Comparison of ENCODE assay signal across 12 mouse cellular contexts in genomic region chr5:67098733-67099323, GRCm38 (mm10). TPM values are rescaled to one million over a fixed set of nuclear protein-coding genes. Genes with fewer than 3 reads are reported as not detected.
DNase-seq lines count a peak whose midpoint lies in the region; TF ChIP-seq lines count a peak whose summit lies in the region.
"Had no signal": no experiment of that assay in that cellular context is flagged by ENCODE, and none has a peak within 500 bp of the region (broad histone marks: within the 10 kb centered on the region; RNA-seq: fewer than 3 reads in every experiment).

Gene Phox2b (minus strand): TSS chr5:67099301.

- peaks cover 100% of the 10 kb centered on the region for H3K27me3 ChIP-seq in limb, embryonic 10.5 days (ENCODE audit: low read depth, poor library complexity, severe bottlenecking)

- no peak for TF ChIP-seq CTCF in layer of hippocampus, adult 2 months (conservative IDR thresholded peaks at IDR 0.05)

- peaks cover 29% of the 10 kb centered on the region for H3K4me1 ChIP-seq in limb, embryonic 10.5 days

- no peaks in the 10 kb centered on the region for H3K9me3 ChIP-seq in limb, embryonic 10.5 days (replicated peaks)
- H3K9me3 ChIP-seq: embryonic facial prominence, embryonic 15.5 days; limb, embryonic 15.5 days had no signal

- no peak within 1 kb of the TSS for H3K27ac ChIP-seq in limb, embryonic 10.5 days
- H3K27ac ChIP-seq in layer of hippocampus, adult 2 months = no peak within 1 kb of the TSS
- H3K27ac ChIP-seq: embryonic facial prominence, embryonic 15.5 days; limb, embryonic 15.5 days had no signal

- H3K4me3 ChIP-seq in limb, embryonic 10.5 days = no peak within 1 kb of the TSS
- H3K4me3 ChIP-seq in layer of hippocampus, adult 2 months = no peak within 1 kb of the TSS
- H3K4me3 ChIP-seq: embryonic facial prominence, embryonic 15.5 days; limb, embryonic 15.5 days; megakaryocyte, embryonic 14.5 days had no signal

- 1% methylated on average over 16 of the region's 16 CpGs for WGBS in limb, embryonic 10.5 days

- peak; percentile 14 for DNase-seq in kidney, postnatal 10 days
- DNase-seq in kidney, postnatal 14 days = no peak
- no peak for DNase-seq in adrenal gland, adult 8-10 months
- peak; percentile 49 for DNase-seq in embryo, embryonic 11 days
- DNase-seq in limb, embryonic 10.5 days (ENCODE audit: low spot score) = peak; percentile 64
- no peak for DNase-seq in spleen, postnatal 4 days (ENCODE audit: low spot score in 2 of 2)
- no peak for DNase-seq in layer of hippocampus, adult 2 months (ENCODE audit: low spot score in 2 of 2)
- DNase-seq: gastrocnemius, postnatal 25 days; thymus, postnatal 4 days had no signal

- H3K36me3 ChIP-seq in limb, embryonic 10.5 days = no peaks in the 10 kb centered on the region
- H3K36me3 ChIP-seq: embryonic facial prominence, embryonic 15.5 days; limb, embryonic 15.5 days had no signal

RNA-seq across cellular contexts. Expression of gene Phox2b, which starts in this region (rescaled TPM):
- 10 to 100 TPM; 20.9 to 36.9 (median 25.9) TPM for total RNA-seq in adrenal gland, adult 8-10 months (2022)
- polyA plus RNA-seq in limb, embryonic 10.5 days (2016; fragmentation: Nextera tagmentation; extraction: Ambion mirVana) = 0.08 and 0.11 TPM in 2 replicates
- not detected for total RNA-seq in layer of hippocampus, adult 2 months (2021)
- total RNA-seq: gastrocnemius, postnatal 25 days had no signal

Comparison
In these comparisons a context has a peak if more than half of its experiments do, and no peak if none do; other contexts are left out.
1. RNA of gene Phox2b (total RNA-seq): 20.9 to 36.9 TPM in adrenal gland, adult 8-10 months; not detected in layer of hippocampus, adult 2 months; every median in the first group is over 10 times any median in the second.
2. DNase-seq: peak in kidney, postnatal 10 days (single experiment) and embryo, embryonic 11 days (single experiment); none in kidney, postnatal 14 days (single experiment), adrenal gland, adult 8-10 months (single experiment), spleen, postnatal 4 days (0 of 2) and layer of hippocampus, adult 2 months (0 of 2).
3. Peak in DNase-seq in limb, embryonic 10.5 days; RNA of the gene not detected or under 1 TPM.